Mouse (Mus musculus): ENCODE results near the gene Asphd2.

GRCm38 (mm10) chr5:112438535-112438934, 43.9 kb upstream of the Asphd2 start:
- TF ChIP-seq CTCF (IDR thresholded peaks at IDR 0.05; ENCODE audit: low read depth, low read length) = no peak
- TF ChIP-seq POLR2A (IDR thresholded peaks at IDR 0.05; ENCODE audit: insufficient read depth, low read length) = no peak
